Mouse (Mus musculus): ENCODE results near the gene Tnfsf12. TPM values are rescaled to one million over a fixed set of nuclear protein-coding genes. Genes with fewer than 3 reads are reported as not detected.

The Tnfsf12 gene
- total RNA-seq, 2 experiments from 2014 or later: 5.8 to 7.6 TPM

DNA sequence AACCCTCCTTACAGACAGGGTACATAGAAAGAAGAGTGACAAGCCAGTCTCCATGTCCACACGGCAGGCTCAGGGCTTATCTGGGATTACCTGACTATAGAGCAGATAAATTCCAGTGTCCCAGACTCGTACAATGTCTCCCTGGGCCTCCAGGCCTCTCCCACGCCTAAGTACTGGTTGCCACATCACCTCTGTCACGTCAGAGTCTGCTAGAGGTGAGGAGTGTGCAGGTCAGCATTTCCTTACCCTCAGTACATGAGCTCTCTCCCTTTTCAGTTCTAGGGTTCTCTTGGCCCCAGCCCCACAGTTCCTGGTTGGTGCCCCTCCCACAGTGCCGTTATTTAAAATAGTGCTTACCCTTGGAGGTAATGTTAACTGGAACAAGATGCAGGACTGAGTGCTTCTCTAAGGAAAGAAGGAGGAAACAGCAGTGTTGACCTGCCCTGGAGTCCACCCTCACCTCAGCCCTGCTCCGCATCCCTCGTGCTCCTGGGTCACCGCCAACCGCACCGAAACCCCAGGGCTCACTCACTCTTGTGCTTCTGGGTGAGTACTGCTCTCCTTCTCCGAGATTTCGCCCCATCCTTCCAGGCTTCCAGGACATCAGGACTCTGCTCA lies 11.4 kb downstream of the Tnfsf12 start:
- DNase-seq (ENCODE audit: low spot score in 2 of 2): no peak
- intact Hi-C loops (cut with DNase I): loop anchor here (10.0 kb wide), 1 partner anchor 191 kb away; the partner anchor contains the start of gene Tmem95

DNA sequence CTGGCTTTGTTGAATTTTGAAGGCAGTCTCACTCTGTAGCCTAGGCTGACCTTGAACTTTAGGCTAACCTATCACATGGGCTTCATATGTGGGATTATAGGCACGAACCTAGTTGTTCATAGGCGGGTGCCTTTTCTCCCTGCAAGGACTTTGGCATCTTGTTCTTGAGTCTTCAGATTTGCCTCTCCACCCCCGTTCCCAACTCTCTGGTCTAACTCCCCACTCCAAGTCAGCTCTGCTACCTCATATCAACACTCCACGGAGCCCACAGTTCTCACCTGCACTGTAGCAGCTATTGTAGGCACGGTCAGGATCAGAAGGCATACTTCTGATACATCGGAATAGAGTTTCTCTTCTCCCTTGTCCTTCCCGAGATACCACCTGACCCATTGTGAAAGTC lies 12.1 kb downstream of the Tnfsf12 start:
- DNase-seq (ENCODE audit: low spot score in 2 of 2): no peak
- intact Hi-C loops (cut with DNase I): loop anchor here (2.0 to 10.0 kb wide), 2 partner anchors 75 to 191 kb away; partner anchors contain the start of genes Polr2a and Tmem95

DNA sequence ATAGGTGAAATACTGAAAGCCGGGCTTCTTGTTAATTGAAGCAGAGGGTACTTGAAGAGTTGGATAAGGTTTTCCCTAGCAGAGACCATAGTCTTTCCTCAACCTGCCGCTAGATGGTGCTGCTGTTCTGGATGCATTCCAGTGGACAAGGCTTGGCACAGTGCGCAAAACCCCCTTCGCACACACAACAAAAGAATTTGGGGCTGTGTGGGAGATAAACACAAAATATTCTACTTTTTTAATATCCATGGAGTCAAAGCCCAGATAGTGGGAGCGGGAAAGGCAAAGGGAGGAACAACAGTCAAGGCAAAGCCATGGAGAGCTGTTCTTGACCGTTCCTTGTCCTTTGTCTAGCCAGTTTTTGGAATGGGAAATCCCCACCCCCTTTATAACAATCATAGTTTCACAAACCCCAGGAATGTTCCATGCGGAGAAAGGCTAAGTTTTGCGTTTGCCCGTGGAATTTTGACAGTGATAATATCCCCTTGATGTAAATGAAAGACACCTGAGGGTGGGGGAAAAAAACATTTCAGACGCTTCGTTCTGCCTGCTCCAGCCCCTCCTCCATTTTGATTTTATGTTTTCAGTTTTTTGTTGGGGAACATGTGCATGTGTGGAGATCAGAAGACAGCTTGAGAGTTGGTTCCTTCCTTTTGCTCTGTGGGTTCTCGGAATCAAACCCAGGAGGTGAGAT lies 12.7 kb downstream of the Tnfsf12 start:
- DNase-seq (ENCODE audit: low spot score in 2 of 2): peak; percentile 91 to 94
- intact Hi-C loops (cut with DNase I): loop anchor here (2.0 to 10.0 kb wide), 2 partner anchors 76 to 192 kb away; partner anchors contain the start of genes Polr2a and Tmem95

DNA sequence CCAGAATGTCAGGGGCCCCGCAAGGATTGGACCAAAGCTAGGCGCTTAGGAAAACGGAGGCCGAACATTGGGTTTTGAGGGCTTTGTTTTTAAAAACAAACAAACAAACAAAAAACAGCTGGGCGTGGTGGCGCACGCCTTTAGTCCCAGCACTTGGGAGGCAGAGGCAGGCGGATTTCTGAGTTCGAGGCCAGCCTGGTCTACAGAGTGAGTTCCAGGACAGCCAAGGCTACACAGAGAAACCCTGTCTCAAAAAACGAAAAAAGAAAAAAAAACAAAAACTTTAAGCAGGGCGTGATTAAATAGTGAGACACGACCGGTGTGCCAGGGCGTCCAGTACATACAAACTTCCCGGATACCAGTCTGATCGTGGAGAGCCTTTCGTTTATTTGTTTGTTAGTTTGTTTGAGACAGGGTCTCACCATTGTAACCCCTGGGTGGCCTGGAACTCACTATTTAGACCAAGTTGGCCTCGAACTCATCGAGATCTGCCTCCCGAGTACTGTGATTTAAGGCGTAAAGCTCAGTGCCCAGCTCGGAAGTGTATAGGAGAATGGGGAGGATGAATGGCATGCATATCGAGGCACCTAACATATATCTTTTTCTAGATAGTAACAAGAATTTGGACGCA lies 13.3 kb downstream of the Tnfsf12 start:
- no peak for DNase-seq (ENCODE audit: low spot score in 2 of 2)
- intact Hi-C loops (cut with DNase I): loop anchor here (2.0 to 10.0 kb wide), 2 partner anchors 76 to 192 kb away; partner anchors contain the start of genes Polr2a and Tmem95

DNA sequence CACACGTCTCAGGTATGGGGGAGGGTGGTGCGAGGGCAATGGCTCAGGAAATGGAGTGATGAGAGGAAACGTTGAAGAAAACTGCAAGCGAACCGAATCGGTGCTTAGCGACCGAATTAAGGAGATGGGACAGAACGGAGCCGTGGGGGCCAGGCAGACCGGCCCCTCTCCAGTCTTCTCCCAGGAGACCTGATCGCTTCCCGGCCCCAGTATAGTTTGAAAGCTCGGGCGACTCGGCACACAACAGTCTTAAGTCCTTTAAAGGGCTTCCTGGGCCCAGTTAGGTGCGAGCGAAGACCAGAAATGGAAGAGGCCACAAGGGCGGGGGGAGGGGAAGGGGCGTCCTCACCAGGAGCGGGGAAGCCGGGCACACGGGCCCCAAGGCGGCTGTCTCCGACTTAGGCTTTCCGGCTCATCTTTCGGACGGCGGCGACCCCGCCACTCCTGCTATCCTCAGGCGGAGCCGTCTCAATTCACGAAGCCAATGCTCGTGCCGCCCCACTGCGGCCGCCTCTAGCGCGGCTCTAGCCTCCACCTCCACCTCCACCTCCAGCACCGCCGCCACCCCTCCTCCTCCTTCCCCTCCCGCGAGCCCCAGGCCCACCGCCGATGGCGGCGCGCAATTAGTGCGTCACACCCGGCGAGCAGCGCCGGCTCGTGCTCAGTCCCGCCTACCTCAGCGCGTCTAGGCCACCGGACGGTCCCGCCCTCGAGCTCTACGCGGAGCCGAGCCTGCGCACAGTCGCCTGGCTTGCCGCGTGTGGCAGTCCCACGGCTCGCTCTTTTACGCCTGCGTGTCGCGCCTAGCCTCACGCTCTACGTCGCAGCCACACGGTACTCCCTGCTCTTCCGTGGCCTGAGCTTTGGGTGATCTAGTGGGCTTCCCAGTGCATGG lies 14.1 kb downstream of the Tnfsf12 start, which contains the start of gene Senp3:
Gene Senp3, minus strand, starts transcription at position 771 of the 895 bp plus-strand sequence.
- intact Hi-C loops (cut with DNase I): loop anchor here (2.0 to 10.0 kb wide), 2 partner anchors 77 to 193 kb away; partner anchors contain the start of genes Polr2a and Tmem95
- peak; percentile 98 for DNase-seq (ENCODE audit: low spot score in 2 of 2)

DNA sequence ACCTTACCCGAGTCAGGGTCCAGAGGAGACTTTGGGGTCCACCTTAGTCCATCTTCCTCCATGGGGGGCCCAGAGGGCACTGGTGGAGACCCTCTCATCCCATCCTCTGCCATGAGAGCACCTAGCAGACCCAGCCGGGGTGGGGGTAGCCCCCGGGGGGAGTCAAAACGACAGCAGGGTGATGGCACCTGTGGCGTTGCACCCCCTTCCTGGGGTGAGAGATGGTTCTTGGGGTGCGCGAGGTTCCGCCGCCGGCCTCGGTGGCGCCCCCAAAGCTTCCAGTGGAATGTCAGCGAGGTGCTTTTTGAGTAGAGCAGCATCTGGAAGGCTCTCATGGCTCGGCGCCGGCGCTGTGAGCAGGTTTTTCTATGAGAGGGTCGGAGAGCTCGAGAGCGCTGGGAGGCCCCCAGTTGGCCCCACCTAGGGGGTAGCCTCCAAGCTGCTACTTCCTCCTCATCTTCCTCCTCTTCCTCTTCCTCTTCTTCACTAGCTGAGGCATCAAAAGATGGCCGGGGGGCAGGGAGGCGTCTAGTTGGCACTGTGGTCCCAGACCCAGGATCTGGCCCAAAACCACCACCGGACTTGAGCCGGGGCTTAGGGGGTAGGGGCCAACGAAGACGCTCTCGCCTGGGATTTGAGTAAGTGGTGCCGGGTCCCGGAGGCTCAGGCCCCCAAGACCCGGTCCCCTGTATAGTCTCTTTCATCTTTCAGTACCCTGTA lies 15.4 kb downstream of the Tnfsf12 start:
- intact Hi-C loops (cut with DNase I): loop anchor here (10.0 kb wide), 1 partner anchor 195 kb away; the partner anchor contains the start of gene Tmem95
- no peak for DNase-seq (ENCODE audit: low spot score in 2 of 2)

DNA sequence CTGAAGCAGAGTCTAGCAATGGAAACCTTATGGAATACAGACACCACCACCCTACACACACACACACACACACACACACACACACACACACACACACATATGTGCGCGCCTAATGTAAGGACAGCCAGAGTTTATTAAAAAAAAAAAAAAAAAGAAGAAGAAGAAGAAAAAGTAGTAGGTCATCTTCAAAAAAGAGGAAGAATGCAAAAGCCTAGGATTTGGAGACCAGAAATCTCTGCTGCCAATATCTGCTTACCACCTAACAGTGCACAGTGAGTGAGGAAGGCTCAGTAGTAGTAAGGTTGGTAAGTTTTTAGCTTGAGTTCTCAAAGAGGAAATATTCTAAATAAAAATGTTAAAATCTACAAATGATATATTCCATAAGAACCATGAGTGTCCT lies 16.5 kb downstream of the Tnfsf12 start:
- intact Hi-C loops (cut with DNase I): no loop called here
- no peak for DNase-seq (ENCODE audit: low spot score in 2 of 2)

DNA sequence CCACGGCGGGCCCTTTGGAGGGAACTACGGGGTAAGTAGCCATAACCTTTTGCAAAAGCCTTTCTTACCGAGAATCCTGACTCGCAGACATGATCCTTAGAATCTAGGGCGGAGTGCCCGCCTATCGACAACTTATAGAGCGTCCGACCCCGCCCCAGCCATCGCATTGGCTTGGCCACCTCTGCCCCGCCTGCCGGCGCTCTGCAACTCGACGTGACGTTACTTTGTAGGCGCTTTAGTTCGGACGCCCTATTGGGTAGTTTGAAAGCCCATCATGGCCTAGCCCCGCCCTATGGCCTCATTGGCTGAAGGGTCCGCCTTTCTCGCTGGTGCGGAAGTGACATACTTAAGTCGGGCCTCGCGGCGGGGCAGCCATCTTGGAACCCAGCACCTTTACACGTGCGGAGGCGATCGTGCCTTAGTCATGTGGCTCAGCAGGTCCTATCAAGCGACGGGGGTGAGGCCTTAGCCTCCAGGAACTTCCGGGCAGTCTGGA lies 23.4 kb downstream of the Tnfsf12 start, which contains the start of gene Eif4a1:
Gene Eif4a1, minus strand, starts transcription at position 213 of the 496 bp plus-strand sequence.
- peak; percentile 100 for DNase-seq (ENCODE audit: low spot score in 2 of 2)
- intact Hi-C loops (cut with DNase I): loop anchor here (5.0 kb wide), 1 partner anchor 240 kb away; the partner anchor contains the start of gene Gps2

DNA sequence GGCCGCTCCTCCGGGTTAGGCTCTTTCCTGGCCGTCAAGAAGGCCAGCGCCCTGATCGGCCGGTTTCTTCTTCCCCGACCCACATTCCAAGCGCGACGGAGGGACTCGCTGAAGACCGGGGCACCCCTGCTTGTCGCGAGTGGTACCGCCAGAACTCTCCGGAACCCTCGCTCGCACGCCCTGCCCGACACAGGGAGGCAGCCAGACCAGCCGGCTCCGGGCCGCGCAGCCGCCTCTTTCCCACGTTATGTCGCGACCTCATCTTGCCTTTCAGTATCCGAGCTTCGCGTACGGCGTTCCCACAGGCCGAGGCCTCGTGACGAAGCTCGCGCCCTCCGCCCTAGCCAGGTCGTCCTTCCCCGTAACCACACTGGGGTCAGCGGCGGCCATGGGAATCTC lies 23.9 kb downstream of the Tnfsf12 start:
- intact Hi-C loops (cut with DNase I): loop anchor here (5.0 kb wide), 1 partner anchor 241 kb away; the partner anchor contains the start of gene Gps2
- no peak for DNase-seq (ENCODE audit: low spot score in 2 of 2)

DNA sequence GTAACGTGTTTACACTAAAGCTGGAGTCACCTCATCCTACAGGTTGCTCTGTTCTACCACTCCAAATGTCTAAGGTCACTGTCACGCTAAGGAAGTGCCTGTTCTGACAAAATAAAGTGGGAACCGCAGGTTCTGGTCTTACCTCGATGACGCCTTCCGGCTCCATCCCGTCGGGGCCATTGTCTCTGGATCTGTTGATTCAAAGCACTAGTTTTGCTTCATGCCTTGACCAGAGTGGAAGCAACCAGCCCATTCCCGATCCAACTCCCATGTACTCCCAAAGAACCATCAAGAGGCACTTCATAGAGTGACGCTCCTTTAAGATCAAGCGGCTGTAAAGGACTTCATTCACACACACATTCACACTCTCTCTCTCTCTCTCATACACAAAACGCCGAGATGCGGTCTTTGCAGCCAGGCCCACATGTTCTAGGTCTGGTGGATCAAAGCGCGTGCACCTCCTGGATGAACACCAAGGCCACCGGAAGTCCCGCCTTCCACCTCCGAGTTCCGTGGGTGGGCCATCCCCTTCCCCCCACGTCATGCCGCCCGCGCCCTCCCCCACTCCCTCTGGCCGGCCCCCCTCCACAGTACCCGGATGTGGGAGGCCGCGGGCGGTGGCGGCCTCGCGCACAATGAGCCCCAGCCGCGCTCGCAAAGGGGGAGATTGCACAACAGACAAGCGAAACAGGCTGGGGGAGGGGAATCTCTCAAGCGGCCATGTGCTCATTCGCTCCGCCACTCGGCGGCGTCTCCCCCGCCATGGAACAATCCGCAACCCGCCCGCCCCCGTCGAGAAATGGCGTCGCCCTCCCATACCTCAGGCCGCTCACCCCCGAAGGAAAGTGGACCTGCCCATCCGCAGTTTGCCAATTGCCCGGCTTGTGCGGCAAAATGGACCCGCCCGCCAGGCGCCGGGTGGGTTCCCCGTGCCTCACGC lies 24.6 kb downstream of the Tnfsf12 start:
- DNase-seq (ENCODE audit: low spot score in 2 of 2): peak; percentile 92 to 98
- intact Hi-C loops (cut with DNase I): loop anchor here (5.0 kb wide), 1 partner anchor 241 kb away; the partner anchor contains the start of gene Gps2

DNA sequence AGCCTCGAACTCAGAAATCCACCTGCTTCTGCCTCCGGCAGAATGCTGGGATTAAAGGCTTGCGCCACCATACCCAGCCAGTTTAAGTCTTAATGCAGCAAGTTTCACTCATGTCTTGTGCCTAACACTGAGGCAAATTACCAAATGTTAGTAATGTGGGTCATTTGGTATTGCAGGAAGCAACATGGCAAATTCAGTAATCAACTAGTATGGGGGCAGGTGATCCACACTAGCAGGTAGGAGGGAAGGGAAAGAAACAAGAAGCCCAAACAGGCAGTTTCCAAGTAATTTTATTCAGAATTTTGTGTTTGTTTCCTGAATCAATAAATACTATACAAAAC lies 29.0 kb downstream of the Tnfsf12 start:
- DNase-seq (ENCODE audit: low spot score in 2 of 2): no peak
- intact Hi-C loops (cut with DNase I): no loop called here

DNA sequence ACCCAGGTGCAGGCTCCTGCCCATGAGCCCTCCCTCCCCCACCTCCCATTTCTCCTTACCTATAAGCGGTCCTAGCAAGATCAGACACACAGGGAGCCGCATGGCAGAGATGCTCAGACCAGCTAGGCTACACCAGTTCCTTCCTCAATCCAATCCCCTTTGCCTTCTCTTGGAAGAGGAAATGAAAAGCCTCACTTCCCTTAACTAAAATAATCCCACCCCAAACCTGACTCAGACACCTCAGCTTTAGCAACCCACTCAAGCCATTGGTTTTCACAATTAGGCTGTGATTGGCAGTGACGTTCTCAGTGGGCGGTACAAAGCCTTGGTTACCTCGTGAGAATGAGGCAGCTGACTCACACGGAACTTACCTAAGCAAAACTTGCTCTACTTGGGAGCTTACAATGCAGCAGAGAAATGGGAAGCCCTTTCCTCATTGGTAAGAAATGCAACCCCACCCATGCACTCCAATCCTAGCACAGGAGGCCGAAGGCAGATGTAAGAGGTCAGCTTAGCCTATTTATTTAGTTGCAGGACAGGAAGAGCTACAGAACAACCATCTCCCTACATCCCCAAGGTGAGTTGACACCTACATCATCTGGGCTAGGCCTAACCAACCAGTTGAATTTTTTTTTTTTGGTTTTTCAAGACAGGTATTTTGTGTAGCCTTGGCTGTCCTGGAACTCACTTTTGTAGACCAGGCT lies 29.5 kb downstream of the Tnfsf12 start, which contains the start of gene Cd68:
Gene Cd68, minus strand, starts transcription at position 193 of the 704 bp plus-strand sequence.
- intact Hi-C loops (cut with DNase I): no loop called here
- peak; percentile 78 to 94 for DNase-seq (ENCODE audit: low spot score in 2 of 2)

DNA sequence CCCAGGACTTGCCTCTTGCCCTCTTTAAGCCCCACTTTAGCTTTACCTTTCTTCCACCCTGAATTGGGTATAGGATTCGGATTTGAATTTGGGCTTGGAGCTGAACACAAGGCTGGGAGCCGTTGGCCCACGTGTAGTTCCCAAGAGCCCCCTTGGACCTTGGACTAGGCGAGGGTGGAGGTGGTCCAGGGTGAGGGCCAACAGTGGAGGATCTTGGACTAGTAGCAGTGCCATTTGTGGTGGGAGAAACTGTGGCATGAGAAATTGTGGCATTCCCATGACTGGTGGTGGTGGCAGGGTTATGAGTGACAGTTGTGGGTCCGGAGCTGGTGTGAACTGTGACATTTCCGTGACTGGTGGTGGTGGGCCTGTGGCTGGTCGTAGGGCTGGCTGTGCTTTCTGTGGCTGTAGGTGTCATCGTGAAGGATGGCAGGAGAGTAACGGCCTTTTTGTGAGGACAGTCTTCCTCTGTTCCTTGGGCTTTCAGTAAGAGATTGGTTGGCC lies 30.1 kb downstream of the Tnfsf12 start:
- DNase-seq (ENCODE audit: low spot score in 2 of 2): no peak
- intact Hi-C loops (cut with DNase I): no loop called here

DNA sequence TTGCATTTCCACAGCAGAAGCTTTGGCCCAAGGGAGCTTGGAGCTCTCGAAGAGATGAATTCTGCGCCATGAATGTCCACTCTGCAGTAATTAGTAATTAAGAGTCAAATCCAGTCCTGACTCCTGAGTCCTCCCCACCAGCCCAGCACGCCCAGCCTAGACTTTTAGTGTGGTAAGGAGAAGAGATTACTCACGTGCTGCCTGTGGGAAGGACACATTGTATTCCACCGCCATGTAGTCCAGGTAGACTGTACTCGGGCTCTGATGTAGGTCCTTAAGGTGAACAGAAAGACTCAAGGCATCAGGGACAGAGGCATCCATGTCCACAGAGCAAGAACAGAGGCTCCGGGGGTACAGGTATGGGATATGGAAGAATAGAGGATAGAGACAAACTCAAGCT lies 30.8 kb downstream of the Tnfsf12 start:
- DNase-seq (ENCODE audit: low spot score in 2 of 2): no peak
- intact Hi-C loops (cut with DNase I): no loop called here

DNA sequence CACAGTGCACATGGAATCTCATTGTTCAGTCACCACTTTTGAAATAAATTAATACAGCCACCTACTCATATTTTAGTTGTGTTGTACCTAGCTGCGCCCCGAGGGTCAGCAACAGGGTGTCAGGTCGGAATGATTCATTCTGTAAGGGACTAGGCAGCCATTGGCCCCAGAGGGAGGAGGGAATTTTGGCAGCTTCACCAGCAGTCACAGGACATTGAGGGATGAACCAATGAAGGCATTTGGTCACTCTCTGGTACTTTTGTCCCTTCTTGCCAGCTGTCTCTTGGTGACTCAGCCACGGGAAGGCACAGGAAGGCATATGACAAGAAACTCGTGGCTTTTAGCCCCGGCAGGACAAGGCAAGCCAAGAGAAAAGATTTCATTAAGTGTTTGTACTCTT lies 31.9 kb downstream of the Tnfsf12 start:
- intact Hi-C loops (cut with DNase I): no loop called here
- no peak for DNase-seq (ENCODE audit: low spot score in 2 of 2)

DNA sequence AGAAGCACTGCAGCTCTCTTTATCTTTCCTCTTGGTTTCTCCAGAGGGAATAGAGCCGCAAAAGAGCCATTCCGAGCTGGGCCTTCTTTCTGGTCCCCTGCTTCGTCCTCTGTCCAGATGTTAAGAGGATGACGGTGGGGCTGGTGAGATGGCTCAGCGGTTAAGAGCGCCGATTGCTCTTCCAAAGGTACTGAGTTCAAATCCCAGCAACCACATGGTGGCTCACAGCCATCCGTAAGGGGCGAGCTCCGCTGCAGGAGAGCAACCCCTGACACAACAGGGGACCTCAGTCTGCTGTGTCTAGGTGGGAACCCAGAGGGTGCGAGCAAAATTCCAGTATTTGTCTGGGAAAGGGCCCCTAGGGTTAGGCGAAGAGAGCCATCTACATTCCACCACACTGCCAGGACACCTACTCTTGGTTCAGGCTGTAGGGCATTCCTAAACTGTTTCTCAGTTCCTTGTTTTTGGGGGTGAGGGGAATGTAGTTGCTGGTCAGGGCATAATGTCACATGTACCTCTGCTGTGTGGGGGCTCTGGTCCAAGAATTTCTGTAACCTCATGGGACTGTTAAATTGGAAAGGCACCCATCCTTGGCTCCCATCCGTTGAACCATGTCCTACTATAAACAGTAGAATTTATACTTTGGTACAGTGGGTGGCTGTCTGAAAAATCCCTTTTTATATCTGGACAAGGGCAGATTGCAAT lies 32.5 kb downstream of the Tnfsf12 start:
- DNase-seq (ENCODE audit: low spot score in 2 of 2): no peak
- intact Hi-C loops (cut with DNase I): no loop called here
